Mouse (Mus musculus) left cerebral cortex, adult 18-20 months (tissue): ENCODE data around the gene Mycbpap. TPM values are rescaled to one million over a fixed set of nuclear protein-coding genes. Genes with fewer than 3 reads are reported as not detected.

Source experiments
- DNase-seq, 2 experiments: peaks; one replicate each; pipeline ENCODE4 v3.0.0; 2021 to 2022; ENCODE audit warnings: low spot score in 2 of 2, mixed read lengths in 1 of 2
- total RNA-seq, 2 experiments: library from RNA; stranded (reverse); gene quantifications; 2 replicates each; pipeline ENCODE4 v1.2.3; 2021

The Mycbpap gene
- total RNA-seq, 2 experiments from 2014 or later = 5.7 to 7.8 TPM

DNA sequence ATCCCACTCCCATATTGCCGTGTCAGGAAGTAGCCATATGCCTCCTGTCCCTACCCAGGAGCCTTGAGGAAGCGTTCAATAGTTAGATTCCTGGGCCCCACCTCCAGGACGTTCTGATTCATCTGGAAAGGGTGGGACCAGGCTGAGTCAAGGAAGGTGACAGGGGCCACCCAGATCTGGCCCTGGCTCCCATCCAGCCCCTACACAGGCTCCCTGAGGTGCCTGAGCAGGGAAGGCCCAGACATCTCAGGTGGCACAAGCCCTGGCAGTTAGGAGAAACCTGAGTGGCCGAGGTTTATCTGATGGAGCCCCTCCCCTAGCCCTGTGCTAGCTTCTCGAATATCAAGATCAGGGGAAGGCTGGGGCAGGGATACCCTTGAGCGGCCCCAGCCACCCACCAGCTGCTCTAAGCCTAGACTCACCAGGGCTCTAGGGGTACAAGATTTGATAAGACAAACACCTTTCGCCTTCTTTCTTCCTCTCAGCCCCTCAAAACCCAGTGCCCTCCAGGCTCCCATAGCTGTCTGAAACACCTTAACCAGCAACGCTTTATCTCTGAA is 17.3 kb upstream of the Mycbpap start:
- no peak for DNase-seq

DNA sequence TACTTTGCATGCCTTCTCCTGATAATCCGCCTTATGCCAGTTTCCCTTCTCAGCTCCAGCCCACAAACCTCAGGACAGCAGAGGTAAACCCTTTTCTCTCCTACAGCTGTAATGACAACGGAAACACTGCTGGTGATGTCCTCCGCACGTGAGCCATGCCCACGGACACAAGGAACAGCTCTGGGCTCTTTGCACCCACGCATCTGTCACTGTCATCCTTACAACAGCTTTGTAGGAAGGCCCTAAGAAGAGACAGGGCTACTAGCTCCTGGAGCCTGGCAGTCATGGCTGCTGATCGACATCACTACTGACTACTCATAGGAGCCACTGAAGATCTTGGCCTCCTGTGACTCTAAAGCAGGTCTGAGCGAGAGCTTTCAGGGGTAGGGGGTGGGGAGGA is 11.6 kb upstream of the Mycbpap start:
- DNase-seq = peak in 1 of 2 experiments; percentile 47

DNA sequence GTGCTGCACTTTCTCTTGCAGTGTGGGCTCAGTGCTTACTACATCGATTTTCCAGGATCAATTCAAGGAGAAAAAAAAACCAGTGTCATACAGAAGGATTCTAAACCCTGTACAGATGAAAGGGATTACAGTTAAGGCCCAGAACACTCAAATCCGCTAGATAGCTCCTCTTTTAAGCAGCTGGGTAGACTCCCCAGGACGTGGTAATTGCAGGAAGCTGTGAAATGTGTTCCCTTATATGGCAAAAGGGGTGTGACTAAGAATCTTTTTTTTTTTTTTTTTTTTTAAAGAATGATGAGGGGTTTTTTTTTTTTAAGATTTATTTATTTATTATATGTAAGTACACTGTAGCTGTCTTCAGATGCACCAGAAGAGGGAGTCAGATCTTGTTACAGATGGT is 7.3 kb upstream of the Mycbpap start:
- no peak for DNase-seq

DNA sequence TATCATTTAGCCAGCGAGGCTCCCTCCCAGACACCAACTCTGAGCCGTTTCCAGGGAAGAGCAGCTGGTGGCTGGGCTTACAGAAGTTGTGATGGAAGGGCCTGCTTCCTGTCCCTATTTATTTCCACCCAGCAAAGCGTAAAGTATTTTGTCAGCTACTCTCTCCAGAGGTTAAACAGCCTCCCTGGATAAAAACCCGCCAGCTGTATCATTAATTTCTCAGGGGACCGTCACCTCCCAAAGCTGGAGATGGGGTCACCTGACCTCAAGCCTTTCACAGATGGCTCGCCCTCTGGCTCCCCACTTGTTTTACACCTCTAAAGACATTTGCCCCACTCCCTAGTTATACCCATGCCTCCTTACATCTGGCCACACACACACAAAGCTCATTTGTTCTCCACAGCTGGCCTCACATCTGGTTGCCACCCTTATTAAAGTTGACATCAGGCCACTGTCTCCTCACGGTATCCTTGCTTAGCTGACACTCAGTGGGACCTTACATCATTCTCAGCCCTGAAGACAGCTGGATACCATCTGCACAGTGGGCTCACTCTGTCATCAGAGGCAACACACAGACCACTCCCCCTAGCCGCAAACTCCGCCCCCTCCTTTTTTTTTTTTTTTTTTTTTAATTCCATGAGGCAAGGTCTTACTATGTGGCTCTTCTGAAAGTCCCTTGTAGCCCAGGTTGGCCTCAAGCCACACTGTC is 4.8 kb upstream of the Mycbpap start:
- DNase-seq = no peak

DNA sequence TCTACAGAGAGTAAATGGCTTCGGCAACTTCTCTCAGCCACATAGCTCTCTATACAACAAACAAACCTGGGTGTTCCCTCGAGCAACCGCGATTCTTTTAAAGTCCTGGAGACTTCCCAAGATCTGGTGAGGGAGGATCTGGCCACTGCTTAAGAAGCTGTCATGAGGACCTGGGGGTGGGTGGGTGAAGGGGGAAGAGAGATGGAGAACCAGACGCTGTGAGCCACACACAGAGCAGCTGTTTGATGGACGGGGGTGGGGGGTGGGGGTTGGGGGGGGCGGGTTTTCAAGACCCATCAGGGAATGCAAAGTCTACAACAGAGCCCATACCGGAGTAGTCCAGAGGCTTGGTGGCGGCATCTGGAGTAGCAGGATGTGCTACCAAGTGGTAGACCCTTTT is 8.1 kb downstream of the Mycbpap start:
- DNase-seq = no peak

DNA sequence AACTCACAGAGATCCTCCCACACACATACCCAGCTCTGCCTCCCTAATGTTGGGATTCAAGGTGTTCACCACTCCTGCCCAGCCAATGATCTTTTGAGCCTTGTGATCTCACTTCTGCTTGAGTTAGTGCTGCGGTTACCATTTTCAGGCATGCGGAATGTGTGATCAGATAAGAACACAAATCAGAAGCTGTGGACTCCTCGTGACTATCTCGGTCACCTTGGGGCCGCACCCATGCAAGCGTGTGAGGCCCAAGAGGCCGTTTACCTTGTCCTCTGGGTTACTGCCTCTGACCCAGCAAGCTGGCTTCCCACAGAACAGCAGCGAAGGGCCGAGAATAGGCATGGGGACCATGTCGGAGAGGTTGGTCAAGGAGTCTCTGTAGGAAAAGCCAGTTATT is 12.6 kb downstream of the Mycbpap start:
- no peak for DNase-seq

DNA sequence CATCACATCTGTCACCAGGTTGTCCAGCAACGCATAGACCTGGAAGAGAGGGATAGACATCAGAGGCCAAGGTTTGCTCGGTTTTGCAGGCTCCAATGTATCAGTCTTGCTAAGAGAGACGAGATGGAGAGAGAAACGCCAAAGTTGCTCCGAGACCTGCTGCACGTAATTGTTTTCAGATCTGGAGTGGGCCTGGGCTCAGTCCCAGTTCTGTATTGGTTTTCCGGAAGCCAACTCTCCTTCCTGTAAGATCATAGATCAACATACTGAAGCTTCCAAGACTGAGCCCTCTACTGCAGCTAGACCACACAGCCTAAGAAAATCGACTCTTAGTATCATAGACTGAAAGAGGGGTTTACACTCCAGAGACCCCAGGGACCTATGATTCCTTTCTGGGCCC is 20.1 kb downstream of the Mycbpap start:
- DNase-seq = no peak

DNA sequence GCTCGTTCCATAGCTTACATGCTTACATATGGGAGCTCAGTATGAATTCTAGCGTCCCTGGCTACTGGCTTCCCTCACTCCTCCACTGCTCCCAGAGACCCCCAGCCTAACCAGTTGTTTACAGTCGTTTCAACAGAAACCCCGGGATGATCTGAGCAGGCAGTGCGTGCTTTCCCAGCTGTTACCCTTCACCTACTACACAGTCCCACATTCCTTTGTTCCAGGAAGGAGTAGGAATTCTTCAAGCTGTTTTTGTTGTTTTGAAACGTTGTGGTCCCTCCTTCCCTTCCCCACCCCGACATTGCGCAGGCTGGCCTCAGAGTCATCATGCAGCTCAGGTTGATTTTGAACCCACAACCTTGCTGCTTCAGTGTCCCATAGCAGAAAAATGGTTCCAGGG is 21.2 kb downstream of the Mycbpap start:
- DNase-seq = no peak

DNA sequence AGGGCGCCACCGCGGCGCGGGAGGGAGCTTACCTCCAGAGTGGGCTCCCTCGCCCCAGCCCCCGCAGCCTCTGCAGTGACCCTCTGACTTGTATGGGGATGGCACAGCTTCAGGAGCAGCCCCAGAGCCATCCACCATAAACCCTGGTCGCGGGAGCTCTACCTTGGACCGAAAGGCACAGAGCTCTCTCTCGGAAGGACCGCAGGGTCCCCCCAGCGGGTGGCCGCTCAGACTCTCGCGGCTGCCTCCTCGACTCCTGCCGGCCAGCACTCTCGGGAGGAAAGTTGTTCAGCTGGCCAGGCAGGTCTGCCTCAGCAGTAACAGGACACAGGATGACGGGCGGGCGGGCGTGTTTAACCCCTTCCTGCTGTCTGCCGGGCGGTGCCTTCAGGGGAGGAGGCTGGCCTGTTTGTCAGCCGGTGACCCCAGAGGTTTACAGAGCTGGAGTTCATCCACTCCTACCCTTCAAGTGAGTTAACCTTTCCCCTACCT is 21.8 kb downstream of the Mycbpap start, which contains the start of gene Epn3:
Gene Epn3, minus strand, starts transcription at position 314 of the 492 bp plus-strand sequence.
- no peak for DNase-seq

DNA sequence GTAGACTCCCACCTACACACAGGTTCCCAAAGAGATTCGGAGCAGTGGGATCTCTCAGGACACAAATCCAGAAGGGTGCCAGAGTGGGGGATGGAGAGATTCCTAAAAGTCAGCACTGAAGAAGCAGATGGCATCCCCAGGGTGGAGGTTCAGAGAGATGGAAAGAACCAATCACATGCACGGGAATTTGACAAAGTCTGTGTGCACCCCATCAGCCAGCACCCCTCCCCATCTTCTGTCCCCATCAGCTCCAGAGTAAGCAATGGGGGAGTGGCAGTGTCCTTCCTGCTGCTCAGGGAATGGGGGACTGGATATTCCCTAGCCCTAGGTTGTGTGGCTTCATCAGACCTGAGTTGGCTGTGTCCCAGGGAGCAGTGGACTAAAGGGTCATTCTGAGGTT is 22.5 kb downstream of the Mycbpap start:
- no peak for DNase-seq

DNA sequence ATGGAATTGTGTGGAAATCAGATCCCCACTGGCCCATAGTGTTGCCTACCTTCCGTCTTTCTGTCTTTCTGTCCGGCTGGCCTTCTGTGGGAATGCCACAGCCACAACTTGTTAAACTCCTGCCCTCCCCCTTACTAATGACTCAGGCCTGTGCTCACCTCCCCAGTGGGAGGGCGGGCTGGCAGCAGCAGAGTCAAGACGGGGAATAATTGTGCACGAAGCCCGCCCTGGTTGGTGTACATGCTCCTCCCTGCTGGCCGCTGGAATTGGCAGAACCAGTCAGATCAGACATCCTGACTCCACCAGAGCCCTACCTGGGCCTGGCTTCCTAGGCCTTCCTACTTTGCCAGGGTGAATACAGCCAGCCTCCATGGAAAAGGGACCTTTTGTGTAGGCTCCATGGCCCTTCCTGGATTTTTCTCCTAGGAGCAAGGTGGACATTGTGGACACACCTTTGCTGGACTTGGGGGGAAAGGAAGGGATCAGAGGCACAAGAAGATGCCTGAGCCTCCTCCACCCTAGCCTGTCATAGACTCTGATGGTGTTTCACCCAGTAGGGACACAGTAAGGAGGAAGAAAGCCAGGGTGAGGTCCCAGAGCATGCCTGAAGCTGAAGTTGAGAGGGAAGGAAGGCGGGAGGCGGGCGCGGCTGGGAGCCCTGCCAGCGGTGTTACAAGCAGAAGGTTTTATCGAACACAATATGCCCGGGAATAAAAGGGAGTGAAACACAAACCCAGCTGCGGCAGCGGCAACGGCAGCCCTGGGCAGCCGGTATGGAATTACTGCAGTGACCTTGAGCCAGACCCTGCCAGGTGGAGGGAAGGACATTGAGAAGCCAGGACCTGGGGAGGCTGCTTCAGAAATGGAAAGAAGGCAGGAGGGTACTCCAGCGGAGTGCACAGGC is 23.2 kb downstream of the Mycbpap start:
- peak; percentile 56 to 57 for DNase-seq

DNA sequence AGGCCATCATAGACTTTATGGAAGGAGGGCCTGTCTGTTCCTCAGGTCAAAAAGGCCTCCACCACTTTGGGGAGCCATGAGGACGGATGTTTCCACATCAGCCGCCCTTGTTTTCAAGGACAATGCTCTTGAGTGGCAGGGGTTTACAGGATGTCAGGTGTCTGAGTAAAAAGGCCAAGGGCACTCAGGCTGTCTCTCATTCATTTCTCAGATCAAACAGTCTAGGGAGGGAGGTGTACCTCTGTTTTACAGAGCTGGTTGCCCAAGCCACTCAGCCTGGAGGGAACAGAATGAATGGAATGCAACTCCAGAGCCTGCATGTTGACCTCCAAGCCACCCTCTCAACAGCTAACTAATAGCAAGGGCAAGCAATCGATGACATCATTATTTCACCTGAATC is 26.1 kb downstream of the Mycbpap start:
- DNase-seq = no peak

DNA sequence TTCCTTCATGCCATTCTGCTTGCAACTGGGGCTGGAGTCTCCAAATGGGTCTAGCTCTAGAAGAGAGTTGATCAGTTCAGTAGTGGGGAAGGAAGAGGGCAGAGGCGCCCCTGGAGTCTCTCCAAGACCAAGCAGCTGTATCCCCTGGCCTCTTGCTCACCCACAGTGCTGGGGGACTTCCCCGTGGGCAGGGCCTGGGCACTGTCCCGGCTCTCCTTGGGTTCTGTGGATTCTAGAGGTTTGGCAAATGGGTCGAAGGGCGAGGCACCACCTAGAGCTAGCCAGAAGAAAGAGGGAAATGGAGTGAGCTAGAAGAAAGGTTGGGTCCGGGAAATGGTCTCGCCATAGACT is 29.8 kb downstream of the Mycbpap start:
- no peak for DNase-seq

DNA sequence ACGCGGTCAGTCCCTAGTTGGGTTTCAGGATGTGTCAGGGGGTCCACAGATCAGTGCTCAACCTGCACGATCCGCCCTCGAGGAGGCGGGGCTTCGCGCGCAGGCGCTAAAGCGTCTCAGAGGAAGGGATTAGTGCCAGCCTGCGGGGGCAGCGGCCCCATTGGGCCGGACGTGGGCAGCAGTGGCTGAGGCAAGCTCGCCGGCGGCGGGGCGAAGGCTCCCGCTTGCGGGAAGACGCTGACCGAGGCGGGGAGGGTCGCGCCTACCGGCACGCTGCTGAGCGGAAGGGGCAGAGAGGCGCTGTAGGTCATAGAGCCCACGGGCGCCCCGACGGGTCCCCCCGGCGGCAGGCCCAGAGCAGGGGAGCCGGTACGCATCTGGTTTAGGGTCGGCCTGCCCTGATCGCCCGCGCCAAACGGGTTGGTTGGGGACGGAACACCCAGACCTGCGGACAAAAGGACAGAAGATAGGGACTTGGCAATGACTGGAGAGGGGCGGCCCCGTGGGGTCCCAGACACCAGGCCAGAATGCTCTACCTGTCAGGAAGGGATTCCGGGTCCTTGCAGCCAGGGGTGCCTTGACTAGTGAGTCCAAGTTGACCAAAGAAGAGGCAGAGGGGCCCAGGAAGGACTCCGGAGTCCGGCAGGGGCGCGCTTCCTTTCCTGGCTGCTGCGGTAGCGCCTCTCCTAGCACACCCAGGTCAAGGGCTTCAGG is 30.4 kb downstream of the Mycbpap start:
- DNase-seq = peak in 1 of 2 experiments; percentile 52

DNA sequence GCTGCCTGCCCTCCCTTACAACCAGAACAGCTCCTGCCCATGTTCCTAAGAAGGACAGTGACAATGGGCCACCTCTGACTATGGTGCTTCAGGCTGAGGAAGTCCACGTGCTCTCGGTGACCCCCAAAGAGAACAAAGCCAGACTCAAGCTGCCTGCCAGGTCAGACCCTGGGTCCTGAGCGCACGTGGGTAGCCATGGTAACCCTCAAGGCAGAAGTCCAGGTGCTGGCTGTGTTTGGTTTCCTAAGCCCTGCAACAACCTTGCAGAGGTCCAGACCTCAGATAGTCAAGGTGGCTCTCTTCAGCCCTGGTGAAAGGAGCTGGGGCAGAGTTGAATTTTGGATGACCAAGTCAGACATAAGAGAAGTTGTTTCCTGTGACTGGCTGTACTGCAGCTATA is 31.8 kb downstream of the Mycbpap start:
- DNase-seq = no peak

DNA sequence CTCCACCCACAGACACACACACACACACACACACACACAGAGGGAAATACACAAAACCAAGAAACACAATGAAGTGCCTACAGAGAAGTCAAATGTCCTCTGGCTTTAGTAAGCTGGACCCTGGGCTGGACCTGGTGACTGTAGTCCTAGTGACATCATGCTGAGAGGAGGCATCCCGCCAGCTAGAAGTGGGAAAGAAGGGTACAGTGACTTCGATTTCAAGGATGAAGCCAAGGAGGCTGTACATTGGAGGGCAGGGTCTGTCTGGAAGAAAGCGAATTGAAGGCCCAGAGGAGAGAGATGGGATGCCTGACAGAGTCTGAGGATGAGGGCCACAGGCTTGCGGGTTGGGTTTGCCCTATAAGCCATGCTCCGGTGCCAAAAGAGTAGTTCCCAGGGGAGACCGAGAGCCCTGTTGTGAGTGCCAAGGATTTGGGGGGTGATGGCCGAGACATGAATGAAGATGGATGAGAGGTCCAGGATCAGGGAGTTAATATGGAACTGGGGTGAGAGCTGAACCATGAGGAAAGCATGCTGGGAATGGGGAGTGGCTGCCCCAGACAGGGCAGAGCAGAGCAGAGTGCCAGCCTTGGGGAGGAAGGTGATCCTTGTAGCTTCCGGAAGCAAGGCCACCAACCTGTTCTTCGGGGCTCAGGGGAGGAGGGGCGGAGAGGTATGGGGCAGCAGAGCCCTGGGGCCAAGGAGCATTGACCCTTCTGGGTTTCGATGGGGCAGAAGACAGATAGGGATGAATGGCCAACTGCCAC is 32.6 kb downstream of the Mycbpap start:
- no peak for DNase-seq

DNA sequence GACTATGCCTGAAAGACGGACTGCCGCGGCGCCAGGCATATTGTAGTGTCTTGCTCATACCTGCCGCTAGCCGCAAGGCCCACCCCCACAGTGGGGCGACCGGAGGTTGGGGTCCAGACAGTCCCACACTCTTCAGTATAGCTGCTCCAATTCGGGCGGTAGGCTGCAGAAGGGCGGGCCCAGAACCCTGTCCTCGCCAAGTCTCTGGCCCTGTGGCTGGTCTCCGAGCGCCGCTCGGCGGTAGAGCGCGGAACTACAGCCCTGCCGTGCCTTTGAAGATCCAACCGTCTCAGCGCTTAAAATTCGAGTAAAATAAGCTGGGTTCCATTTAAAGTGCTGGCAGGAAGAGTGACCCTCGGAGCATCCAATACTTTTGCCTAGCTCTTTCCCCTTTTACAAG is 35.5 kb downstream of the Mycbpap start, which contains the start of gene Spata20:
Gene Spata20, minus strand, starts transcription at position 179 of the 400 bp plus-strand sequence.
- peak; percentile 91 for DNase-seq

DNA sequence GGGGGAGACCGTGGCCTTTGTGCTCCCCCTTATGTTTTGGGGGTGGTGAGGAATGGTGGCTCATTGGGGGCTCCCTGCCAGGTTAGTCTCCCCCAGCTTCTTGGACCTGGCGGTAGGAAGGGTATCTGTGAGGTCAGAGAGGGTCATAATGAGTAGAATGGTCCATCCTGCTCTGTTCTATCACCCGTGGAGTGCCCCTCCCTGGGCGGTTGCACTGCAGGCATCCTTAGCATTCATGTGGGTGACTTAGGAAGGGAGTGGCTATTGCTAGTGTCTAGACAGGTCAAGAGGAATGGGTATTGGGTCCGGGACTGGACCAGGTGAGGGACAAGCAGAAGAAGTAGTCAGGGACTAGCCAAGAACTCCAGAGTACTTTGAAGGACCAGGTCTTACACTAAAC is 36.3 kb downstream of the Mycbpap start:
- DNase-seq = no peak

DNA sequence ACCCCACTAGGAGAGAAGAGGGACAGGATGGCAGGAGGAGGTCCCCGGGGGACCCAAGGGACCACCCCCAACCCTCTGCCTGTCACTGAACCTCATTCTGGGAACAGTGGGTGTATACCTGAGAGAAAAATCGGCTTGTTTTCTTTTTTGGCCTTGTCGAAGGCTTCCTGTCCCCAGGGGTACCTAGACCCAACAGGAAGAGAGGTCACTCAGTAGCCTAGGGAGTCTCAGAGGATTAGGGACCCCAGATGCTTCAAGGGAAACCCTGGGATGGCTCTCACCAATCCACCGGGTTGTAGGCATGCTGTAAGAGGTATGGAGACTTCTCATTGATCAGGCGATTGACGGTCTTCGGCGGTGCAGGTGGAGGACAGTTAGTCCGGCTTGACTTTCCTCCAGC is 36.9 kb downstream of the Mycbpap start:
- DNase-seq = no peak

DNA sequence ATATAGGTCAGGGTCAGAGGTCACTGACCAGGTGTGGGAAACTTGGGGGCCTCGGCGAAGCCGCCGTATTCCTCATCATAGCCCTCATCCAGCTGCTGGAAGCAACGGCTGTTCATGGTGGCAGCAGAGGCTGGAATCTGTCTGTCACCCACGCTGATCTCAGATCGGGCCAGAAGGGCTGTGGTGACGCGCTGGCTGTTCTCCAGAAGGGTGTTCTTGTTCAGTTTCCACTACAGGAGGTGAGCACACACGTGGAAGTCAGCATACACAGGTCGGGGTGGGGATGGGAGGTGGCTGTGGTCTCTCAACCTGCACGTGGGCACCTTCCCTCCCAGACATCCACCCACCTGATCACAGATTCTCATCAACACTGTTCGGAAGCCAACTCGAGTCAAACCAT is 37.6 kb downstream of the Mycbpap start:
- no peak for DNase-seq

DNA sequence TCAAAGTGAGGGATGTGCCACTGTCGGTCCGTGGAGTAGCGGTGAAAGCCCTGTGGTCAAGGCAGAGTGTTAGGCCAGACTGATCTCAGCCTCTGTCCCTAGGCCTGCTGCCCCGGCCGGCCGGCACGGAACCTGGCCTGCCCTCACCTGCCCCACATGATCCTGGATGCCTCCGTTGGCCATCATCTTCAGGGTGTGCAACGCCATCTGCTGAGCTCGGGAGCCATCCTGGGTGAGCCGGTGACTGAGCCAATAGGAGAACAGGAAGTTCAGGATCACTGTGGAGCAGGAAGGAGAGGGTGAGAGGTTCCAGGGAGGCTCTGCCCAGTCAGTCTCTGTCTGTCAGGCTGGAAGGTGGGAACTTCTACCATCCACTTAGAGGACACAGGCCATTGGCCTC is 38.1 kb downstream of the Mycbpap start:
- no peak for DNase-seq
